Mouse (Mus musculus) MEL (cell line): ENCODE measurements around the gene Gm17657. TPM values are rescaled to one million over a fixed set of nuclear protein-coding genes. Genes with fewer than 3 reads are reported as not detected.
"Not testable (repeated sequence)": the region's sequence is repeated elsewhere in the genome, so short reads cannot be mapped to it uniquely, and the experiment has no call there.

ENCODE experiments used
- DNase-seq: peaks from one replicate; pipeline ENCODE4 v3.0.0; 2011; ENCODE audit warnings: low read depth, low spot score
- H3K27ac ChIP-seq: 2 replicates; pipeline ENCODE4 v1.5.1; 2012; ENCODE audit warnings: low read depth, mild to moderate bottlenecking, control low read depth, low read length, moderate library complexity; ENCODE audit not compliant: control insufficient read depth
- H3K27me3 ChIP-seq, 2 experiments: fragments of 150-350 bp in 1 of 2; sonication (generic) in 1 of 2; 2 replicates each; pipeline ENCODE4 v1.6.1; 2012; ENCODE audit warnings: low read length in 2 of 2, mild to moderate bottlenecking in 2 of 2, improper control_type of control experiment in 1 of 2, moderate library complexity in 1 of 2; ENCODE audit not compliant: insufficient read depth in 2 of 2, control insufficient read depth in 1 of 2
- H3K36me3 ChIP-seq, 2 experiments: 2 replicates each; pipeline ENCODE4 v1.6.1; 2012 to 2014; ENCODE audit warnings: low read length in 2 of 2, improper control_type of control experiment in 1 of 2, inconsistent platforms in 1 of 2, mild to moderate bottlenecking in 1 of 2; ENCODE audit not compliant: insufficient read depth in 2 of 2, control insufficient read depth in 1 of 2
- H3K4me1 ChIP-seq, 2 experiments: fragments of 150-350 bp in 1 of 2; sonication (generic) in 1 of 2; 2 replicates each; pipeline ENCODE4 v1.6.1; 2012; ENCODE audit warnings: low read length in 2 of 2, improper control_type of control experiment in 1 of 2, mild to moderate bottlenecking in 1 of 2; ENCODE audit not compliant: insufficient read depth in 2 of 2, control insufficient read depth in 1 of 2
- H3K4me3 ChIP-seq, 2 experiments: fragments of 150-350 bp in 1 of 2; sonication (generic) in 1 of 2; 2 replicates each; pipeline ENCODE4 v1.5.1; 2012; ENCODE audit warnings: low read depth in 2 of 2, low read length in 2 of 2, mild to moderate bottlenecking in 2 of 2, moderate library complexity in 2 of 2, control low read depth in 1 of 2, improper control_type of control experiment in 1 of 2; ENCODE audit not compliant: control insufficient read depth in 1 of 2, insufficient read depth in 1 of 2
- H3K79me2 ChIP-seq: 2 replicates; pipeline ENCODE4 v1.6.1; 2012; ENCODE audit warnings: mild to moderate bottlenecking, low read length, moderate library complexity; ENCODE audit not compliant: control insufficient read depth, poor library complexity, insufficient read depth
- H3K9ac ChIP-seq: 2 replicates; pipeline ENCODE4 v1.6.1; 2012; ENCODE audit warnings: low read depth, mild to moderate bottlenecking, control low read depth, low read length, moderate library complexity; ENCODE audit not compliant: control insufficient read depth, poor library complexity, severe bottlenecking
- H3K9me3 ChIP-seq: fragments of 150-350 bp; sonication (generic); replicated peaks from 2 replicates; pipeline ENCODE4 v1.6.1; 2012; ENCODE audit warnings: mild to moderate bottlenecking, low read length, improper control_type of control experiment, moderate library complexity; ENCODE audit not compliant: insufficient read depth
- CHD1 ChIP-seq: IDR thresholded peaks from 2 replicates; pipeline ENCODE4 v1.6.1; 2012; ENCODE audit warnings: low read depth, mild to moderate bottlenecking, inconsistent platforms, low read length, improper control_type of control experiment
- CHD2 ChIP-seq: IDR thresholded peaks from 2 replicates; pipeline ENCODE4 v1.6.1; 2011; ENCODE audit warnings: low read length, improper control_type of control experiment
- E2F4 ChIP-seq: IDR thresholded peaks from 2 replicates; pipeline ENCODE4 v1.6.1; 2011; ENCODE audit warnings: low read depth, low read length, improper control_type of control experiment, borderline replicate concordance
- ELF1 ChIP-seq: IDR thresholded peaks from 2 replicates; pipeline ENCODE4 v1.6.1; 2014; ENCODE audit warnings: low read depth, mild to moderate bottlenecking, inconsistent platforms, low read length, improper control_type of control experiment, moderate library complexity
- GABPA ChIP-seq: IDR thresholded peaks from 2 replicates; pipeline ENCODE4 v1.6.1; 2012; ENCODE audit warnings: low read depth, mild to moderate bottlenecking, inconsistent platforms, low read length, improper control_type of control experiment, moderate library complexity
- KAT2A ChIP-seq: conservative IDR thresholded peaks from 2 replicates; pipeline ENCODE4 v1.6.1; 2012; ENCODE audit warnings: low read depth, low read length, improper control_type of control experiment, inconsistent platforms
- MAFK ChIP-seq: IDR thresholded peaks from 2 replicates; pipeline ENCODE4 v1.6.1; 2011; ENCODE audit warnings: low read depth, mild to moderate bottlenecking, low read length, improper control_type of control experiment, borderline replicate concordance
- MAX ChIP-seq: IDR thresholded peaks from 2 replicates; pipeline ENCODE4 v1.6.1; 2011; ENCODE audit warnings: low read length, improper control_type of control experiment
- MAZ ChIP-seq: IDR thresholded peaks from 2 replicates; pipeline ENCODE4 v1.6.1; 2012; ENCODE audit warnings: low read depth, mild to moderate bottlenecking, inconsistent platforms, low read length, improper control_type of control experiment
- POLR2A ChIP-seq, 2 experiments: IDR thresholded peaks; 2 replicates each; pipeline ENCODE4 v1.6.1; 2011 to 2012; ENCODE audit warnings: low read length in 2 of 2, mild to moderate bottlenecking in 2 of 2, control low read depth in 1 of 2, improper control_type of control experiment in 1 of 2, low read depth in 1 of 2, moderate library complexity in 1 of 2; ENCODE audit not compliant: control insufficient read depth in 1 of 2, insufficient read depth in 1 of 2, poor library complexity in 1 of 2
- SMC3 ChIP-seq: IDR thresholded peaks from 2 replicates; pipeline ENCODE4 v1.6.1; 2011; ENCODE audit warnings: low read depth, low read length, improper control_type of control experiment
- TBP ChIP-seq: IDR thresholded peaks from 2 replicates; pipeline ENCODE4 v1.8.0; 2011; ENCODE audit warnings: low read depth, low read length, improper control_type of control experiment
- TCF12 ChIP-seq: IDR thresholded peaks from 2 replicates; pipeline ENCODE4 v1.6.1; 2014; ENCODE audit warnings: low read depth, mild to moderate bottlenecking, inconsistent platforms, low read length, improper control_type of control experiment, moderate library complexity
- UBTF ChIP-seq: IDR thresholded peaks from 2 replicates; pipeline ENCODE4 v1.6.1; 2012; ENCODE audit warnings: low read depth, mild to moderate bottlenecking, inconsistent platforms, low read length, improper control_type of control experiment, moderate library complexity, borderline replicate concordance; ENCODE audit not compliant: insufficient read depth
- ZC3H11A ChIP-seq: IDR thresholded peaks from 2 replicates; pipeline ENCODE4 v1.6.1; 2012; ENCODE audit warnings: low read depth, mild to moderate bottlenecking, inconsistent platforms, low read length, improper control_type of control experiment
- polyA plus RNA-seq, 2 experiments: library from polyadenylated mRNA; stranded (reverse) in 1 of 2; unstranded in 1 of 2; fragments of >175 nt in 1 of 2; fragments of >200 nt in 1 of 2; gene quantifications; 2 replicates each; pipeline versions ENCODE4 v1.2.1 to v1.2.4; 2012; ENCODE audit warnings: low replicate concordance in 2 of 2, low read depth in 1 of 2; ENCODE audit not compliant: insufficient read length in 2 of 2, insufficient read depth in 1 of 2, missing spikeins in 1 of 2
- total RNA-seq: library from RNA; depleted of rRNA; stranded (reverse); fragments of 300-350 nt; gene quantifications from 2 replicates; pipeline ENCODE4 v1.2.3, GENCODE M21; 2012

The Gm17657 gene
- total and polyA plus RNA-seq, 3 experiments, result 0.31 to 2.7 TPM; not detected in 1

- H3K4me3 ChIP-seq, H3K9me3 ChIP-seq, H3K27me3 ChIP-seq, DNase-seq, H3K79me2 ChIP-seq: not testable (repeated sequence)
- Histone ChIP-seq H3K4me1 (peaks cover 4 to 53% of the 10 kb centered on the region in 2 experiments; a peak in 3 of 4 replicates), H3K27ac (peak overlapping the region; percentile 94), H3K36me3 (peaks cover 0 to 59% of the 10 kb centered on the region in 2 experiments; a peak in 2 of 4 replicates), H3K9ac (peak overlapping the region; percentile 36; the same call in 1 of the 2 replicates)
These were observed 52.0 kb downstream of the Gm17657 start for GRCm38 (mm10) chr17:29497481-29497880.

- Histone ChIP-seq H3K9ac (0 out of 2 replicates have a peak overlapping the region, but pooled peaks have one; percentile 6), H3K9me3 (no peaks in the 10 kb centered on the region), H3K4me1 (peaks cover 4 to 48% of the 10 kb centered on the region in 2 experiments; a peak in 3 of 4 replicates), H3K27ac (peak overlapping the region; percentile 72; the same call in 1 of the 2 replicates), H3K79me2 (peaks cover 13% of the 10 kb centered on the region), H3K36me3 (peaks cover 0 to 55% of the 10 kb centered on the region in 2 experiments; a peak in 2 of 4 replicates), H3K4me3 (no peak overlapping the region), H3K27me3 (no peaks in the 10 kb centered on the region)
- no peak for TF ChIP-seq ELF1
- no peak for TF ChIP-seq MAZ
- TF ChIP-seq POLR2A (IDR thresholded peaks at IDR 0.05; ENCODE audit: control insufficient read depth in 1 of 2, insufficient read depth in 1 of 2, low read depth in 1 of 2, low read length in 2 of 2, poor library complexity in 1 of 2), result no peak
- TF ChIP-seq GABPA, result no peak
- no peak for TF ChIP-seq TCF12
- TF ChIP-seq TBP, result no peak
- no peak for TF ChIP-seq MAFK
- TF ChIP-seq MAX, result no peak
- TF ChIP-seq CHD2, result no peak
- no peak for TF ChIP-seq CHD1
- no peak for TF ChIP-seq UBTF
- TF ChIP-seq KAT2A, result no peak
- TF ChIP-seq SMC3, result no peak
- no peak for TF ChIP-seq E2F4
- TF ChIP-seq ZC3H11A, result no peak
- no peak for DNase-seq
These were observed 52.4 kb downstream of the Gm17657 start for GRCm38 (mm10) chr17:29497071-29497354.
